Mouse (Mus musculus): Measurements from ENCODE around the gene Tmpo. TPM values are rescaled to one million over a fixed set of nuclear protein-coding genes. Genes with fewer than 3 reads are reported as not detected.

Tmpo gene
- total RNA-seq, 2 experiments from 2014 or later, result 39.7 to 41.5 TPM

GRCm38 (mm10) chr10:91128551-91129160 is 52.5 kb downstream of the Tmpo start:
- intact Hi-C loops (cut with DNase I), result no loop called here
- DNase-seq (ENCODE audit: low spot score in 2 of 2), result no peak

- DNase-seq (ENCODE audit: low spot score in 2 of 2), result no peak
- intact Hi-C loops (cut with DNase I), result no loop called here
Measured at GRCm38 (mm10) chr10:91127395-91127794, 53.7 kb downstream of the Tmpo start.

GRCm38 (mm10) chr10:91126618-91127355 is 54.3 kb downstream of the Tmpo start:
- intact Hi-C loops (cut with DNase I), result no loop called here
- no peak for DNase-seq (ENCODE audit: low spot score in 2 of 2)

- peak; percentile 98 to 99 for DNase-seq (ENCODE audit: low spot score in 2 of 2)
- intact Hi-C loops (cut with DNase I), result loop anchor here (1.0 kb wide), 1 partner anchor 42 kb away; the partner anchor contains the start of genes Apaf1 and Ikbip
Measured at GRCm38 (mm10) chr10:91123828-91124822, 57.0 kb downstream of the Tmpo start, which contains the start of gene Slc25a3. Gene Slc25a3, minus strand, starts transcription at chr10:91124059.

GRCm38 (mm10) chr10:91123281-91123827 is 57.8 kb downstream of the Tmpo start:
- intact Hi-C loops (cut with DNase I), result loop anchor here (1.0 kb wide), 1 partner anchor 41 kb away; the partner anchor contains the start of genes Apaf1 and Ikbip
- DNase-seq (ENCODE audit: low spot score in 2 of 2), result no peak

- intact Hi-C loops (cut with DNase I), result loop anchor here (1.0 kb wide), 1 partner anchor 40 kb away; the partner anchor contains the start of genes Apaf1 and Ikbip
- DNase-seq (ENCODE audit: low spot score in 2 of 2), result no peak
Measured at GRCm38 (mm10) chr10:91122646-91123045, 58.5 kb downstream of the Tmpo start.

- intact Hi-C loops (cut with DNase I), result no loop called here
- no peak for DNase-seq (ENCODE audit: low spot score in 2 of 2)
Measured at GRCm38 (mm10) chr10:91116958-91117357, 64.2 kb downstream of the Tmpo start.

- intact Hi-C loops (cut with DNase I), result no loop called here
- DNase-seq (ENCODE audit: low spot score in 2 of 2), result no peak
Measured at GRCm38 (mm10) chr10:91109841-91110240, 71.3 kb downstream of the Tmpo start.

- intact Hi-C loops (cut with DNase I), result no loop called here
- no peak for DNase-seq (ENCODE audit: low spot score in 2 of 2)
Measured at GRCm38 (mm10) chr10:91105981-91106380, 75.1 kb downstream of the Tmpo start.

GRCm38 (mm10) chr10:91102799-91103590 is 78.1 kb downstream of the Tmpo start:
- intact Hi-C loops (cut with DNase I), result no loop called here
- DNase-seq (ENCODE audit: low spot score in 2 of 2), result no peak

GRCm38 (mm10) chr10:91101936-91102335 is 79.2 kb downstream of the Tmpo start:
- no peak for DNase-seq (ENCODE audit: low spot score in 2 of 2)
- intact Hi-C loops (cut with DNase I), result no loop called here

- DNase-seq (ENCODE audit: low spot score in 2 of 2), result no peak
- intact Hi-C loops (cut with DNase I), result no loop called here
Measured at GRCm38 (mm10) chr10:91100101-91100500, 81.0 kb downstream of the Tmpo start.

- no peak for DNase-seq (ENCODE audit: low spot score in 2 of 2)
- intact Hi-C loops (cut with DNase I), result no loop called here
Measured at GRCm38 (mm10) chr10:91098056-91098455, 83.1 kb downstream of the Tmpo start.

Other genes with a start within 250 kb of the Tmpo start
- 10 to 100 TPM; 11.3 to 15.4 TPM for gene Apaf1, start 98.5 kb downstream of the Tmpo start, total RNA-seq (2021)
- 10 to 100 TPM; 12.2 to 15.3 TPM for gene Ikbip, start 98.4 kb downstream of the Tmpo start, total RNA-seq (2021)
- 100 to 1,000 TPM; 546 TPM for gene Slc25a3, start 57.3 kb downstream of the Tmpo start, total RNA-seq (2021)